Mouse (Mus musculus) E14TG2a.4 (cell line): ENCODE results near the gene Prss8.

ENCODE experiments used
- CTCF ChIP-seq: conservative IDR thresholded peaks from 2 replicates; pipeline ENCODE4 v1.5.1; 2014; ENCODE audit warnings: low read length
- NANOG ChIP-seq: IDR thresholded peaks from 2 replicates; pipeline ENCODE4 v1.6.1; 2014; ENCODE audit warnings: borderline replicate concordance, low read length, mixed read lengths

DNA sequence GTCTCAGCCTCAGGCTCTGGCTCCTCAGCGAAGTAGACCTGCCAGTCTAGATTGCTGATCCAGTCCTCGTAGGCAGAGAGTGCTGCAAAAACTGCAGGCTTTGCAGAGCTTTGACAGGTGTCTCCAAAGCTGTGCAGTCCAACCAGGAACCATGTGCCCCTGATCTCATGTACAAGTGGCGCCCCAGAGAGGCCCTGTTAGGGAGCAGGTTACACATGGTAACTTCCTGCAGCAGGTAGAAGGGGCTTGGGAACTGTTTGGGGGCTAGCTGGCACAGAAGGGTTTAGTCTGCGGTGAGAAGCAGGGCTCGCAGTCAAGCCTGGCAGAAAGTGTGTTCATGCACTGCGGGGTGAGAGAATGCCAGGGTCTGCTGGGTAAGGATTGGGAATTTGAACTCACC lies 43.4 kb downstream of the Prss8 start:
- TF ChIP-seq CTCF (no peak), NANOG (no peak)
